Mouse (Mus musculus) myocyte (in vitro differentiated cells): Measurements from ENCODE around the gene Cry2.

ENCODE experiments used
- CEBPB ChIP-seq: IDR thresholded peaks from 2 replicates; pipeline ENCODE4 v1.6.1; 2011; ENCODE audit warnings: mild to moderate bottlenecking, moderate library complexity; ENCODE audit not compliant: poor library complexity, insufficient read depth, severe bottlenecking
- E2F4 ChIP-seq: IDR thresholded peaks from one replicate; pipeline ENCODE4 v1.6.1; 2011; ENCODE audit warnings: mild to moderate bottlenecking, control low read depth, moderate library complexity; ENCODE audit not compliant: insufficient read depth
- MAX ChIP-seq: IDR thresholded peaks from one replicate; pipeline ENCODE4 v1.6.1; 2011; ENCODE audit warnings: low read depth, mild to moderate bottlenecking, control low read depth
- MYOD1 ChIP-seq, 3 experiments: IDR thresholded peaks; one replicate each; pipeline ENCODE4 v1.6.1; 2011; ENCODE audit warnings: control low read depth in 2 of 3, low read depth in 2 of 3, mild to moderate bottlenecking in 2 of 3, moderate library complexity in 1 of 3; ENCODE audit not compliant: insufficient read length in 2 of 3, control insufficient read depth in 1 of 3
- MYOG ChIP-seq, 3 experiments: IDR thresholded peaks; one replicate each; pipeline ENCODE4 v1.6.1; 2011; ENCODE audit warnings: control low read depth in 2 of 3, low read depth in 2 of 3, mild to moderate bottlenecking in 2 of 3; ENCODE audit not compliant: insufficient read length in 2 of 3, control insufficient read depth in 1 of 3, insufficient read depth in 1 of 3
- POLR2A ChIP-seq: IDR thresholded peaks from one replicate; pipeline ENCODE4 v1.6.1; 2011; ENCODE audit warnings: low read depth, mild to moderate bottlenecking, control low read depth, moderate library complexity; ENCODE audit not compliant: insufficient read length
- REST ChIP-seq: IDR thresholded peaks from one replicate; pipeline ENCODE4 v1.6.1; 2011; ENCODE audit warnings: mild to moderate bottlenecking, control low read depth, moderate library complexity; ENCODE audit not compliant: insufficient read depth, insufficient read length
- TCF12 ChIP-seq: IDR thresholded peaks from one replicate; pipeline ENCODE4 v1.6.1; 2011; ENCODE audit warnings: mild to moderate bottlenecking, control low read depth; ENCODE audit not compliant: poor library complexity, insufficient read depth, severe bottlenecking
- USF1 ChIP-seq: IDR thresholded peaks from one replicate; pipeline ENCODE4 v1.6.1; 2011; ENCODE audit warnings: low read depth, mild to moderate bottlenecking, control low read depth, moderate library complexity

- no peak for TF ChIP-seq POLR2A
- TF ChIP-seq TCF12: no peak
- no peak for TF ChIP-seq CEBPB
- no peak for TF ChIP-seq USF1
- TF ChIP-seq MAX: no peak
- no peak for TF ChIP-seq MYOG (IDR thresholded peaks at IDR 0.05; ENCODE audit: control insufficient read depth in 1 of 3, insufficient read depth in 1 of 3, insufficient read length in 2 of 3, low read depth in 2 of 3)
- no peak for TF ChIP-seq E2F4
- no peak for TF ChIP-seq MYOD1 (IDR thresholded peaks at IDR 0.05; ENCODE audit: control insufficient read depth in 1 of 3, insufficient read length in 2 of 3, low read depth in 2 of 3)
- TF ChIP-seq REST: no peak
Observed at GRCm38 (mm10) chr2:92384101-92384500, 49.7 kb downstream of the Cry2 start.
